Mouse (Mus musculus): ENCODE measurements around the gene Otop3.

- TF ChIP-seq USF1 (IDR thresholded peaks at IDR 0.05; ENCODE audit: low read depth) (no peak), CTCF (IDR thresholded peaks at IDR 0.05; ENCODE audit: control insufficient read depth, insufficient read depth, insufficient read length) (no peak)
Observed at GRCm38 (mm10) chr11:115359726-115360125, 25.2 kb downstream of the Otop3 start.

Measured in C2C12 (cell line).